Mouse (Mus musculus) adrenal gland, adult 18-20 months (tissue): ENCODE results near the gene Carf. TPM values are rescaled to one million over a fixed set of nuclear protein-coding genes. Genes with fewer than 3 reads are reported as not detected.
"Not testable (repeated sequence)": the region's sequence is repeated elsewhere in the genome, so short reads cannot be mapped to it uniquely, and the experiment has no call there.

Source experiments
- DNase-seq, 2 experiments: peaks; one replicate each; pipeline ENCODE4 v3.0.0; 2021 to 2022; ENCODE audit warnings: low spot score in 2 of 2
- long read RNA-seq, 2 experiments: library from polyadenylated mRNA; stranded (forward); transcript quantifications; one replicate each; pipeline ENCODE4 v2.0.0; 2021
- total RNA-seq, 2 experiments: library from RNA; stranded (reverse); gene quantifications; 1 replicate in 1 of 2; 2 replicates in 1 of 2; pipeline ENCODE4 v1.2.3; 2021

The Carf gene
- total RNA-seq: 1 to 10 TPM; 7.2 to 9.2 TPM
- long read RNA-seq, experiment 1, partial matches to known transcripts: 0 of 1 reads
- long read RNA-seq, experiment 1, other reads (novel, unspliced or antisense): 1 of 1 reads
- long read RNA-seq, experiment 2, partial matches to known transcripts: 0 of 3 reads
- long read RNA-seq, experiment 2, other reads (novel, unspliced or antisense): 3 of 3 reads

DNA sequence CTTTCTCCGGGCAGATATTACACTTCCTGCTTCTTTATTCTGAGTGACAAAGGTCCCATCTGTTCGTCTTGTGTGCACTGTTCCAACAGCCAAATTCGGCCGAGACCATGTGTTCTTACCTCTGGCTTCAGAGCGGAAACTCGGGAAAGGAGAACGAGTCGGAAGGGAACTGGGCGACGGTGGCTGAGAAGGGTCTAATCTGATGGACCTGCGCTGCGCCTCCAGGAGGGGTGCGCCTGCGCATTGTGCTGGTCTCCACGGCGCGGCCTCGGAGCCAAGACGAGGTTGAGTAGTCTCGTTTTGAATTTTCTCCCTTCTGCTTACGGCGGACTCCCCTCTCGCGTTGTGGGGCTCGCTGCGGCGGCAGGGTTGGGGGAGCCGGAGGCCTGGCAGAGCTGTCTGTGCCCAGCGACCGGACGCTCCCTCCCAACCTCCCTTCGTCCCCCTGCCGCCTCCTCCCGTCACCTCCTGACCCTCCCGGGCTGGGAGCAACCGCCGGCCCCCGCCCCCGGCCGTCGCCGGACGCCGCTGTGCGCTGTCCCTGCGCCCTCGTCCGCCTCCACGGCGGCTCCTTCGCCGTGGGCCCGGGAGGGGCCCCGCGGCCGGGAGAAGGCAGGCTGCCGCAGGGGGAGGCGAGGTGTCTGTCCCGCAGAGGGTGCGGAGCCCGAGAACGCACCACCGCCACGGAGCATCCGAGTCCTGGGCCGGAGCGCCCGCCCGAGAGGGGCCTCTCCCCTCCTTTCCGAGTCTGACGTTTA, at the start of gene Carf, which contains the start of gene Wdr12:
Carf (plus strand) TSS at position 224 of the 758 bp plus-strand sequence.
Wdr12 (minus strand) TSS at position 622 of the 758 bp plus-strand sequence.
- DNase-seq: peak; percentile 94 to 97

GRCm38 (mm10) chr1:60054659-60055058, 43.4 kb upstream of the Carf start:
- no peak for DNase-seq

DNA sequence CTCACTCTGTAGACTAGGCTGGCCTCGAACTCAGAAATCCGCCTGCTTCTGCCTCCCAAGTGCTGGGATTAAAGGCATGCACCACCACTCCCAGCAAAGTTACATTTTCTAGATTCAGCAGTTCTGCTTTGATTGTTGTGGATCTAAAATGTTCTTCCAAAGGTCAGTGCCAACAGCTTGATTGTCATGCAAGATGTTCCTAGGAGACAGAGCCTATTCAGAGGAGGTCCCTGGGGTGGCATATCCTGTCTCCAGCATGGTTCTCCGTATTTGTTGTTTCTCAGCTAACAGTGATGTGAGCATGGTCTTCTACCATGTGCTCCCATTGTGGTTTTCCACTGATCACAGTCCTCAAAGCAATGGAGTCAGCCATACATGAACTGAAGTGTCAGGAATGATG, 41.7 kb upstream of the Carf start:
- DNase-seq: no peak

DNA sequence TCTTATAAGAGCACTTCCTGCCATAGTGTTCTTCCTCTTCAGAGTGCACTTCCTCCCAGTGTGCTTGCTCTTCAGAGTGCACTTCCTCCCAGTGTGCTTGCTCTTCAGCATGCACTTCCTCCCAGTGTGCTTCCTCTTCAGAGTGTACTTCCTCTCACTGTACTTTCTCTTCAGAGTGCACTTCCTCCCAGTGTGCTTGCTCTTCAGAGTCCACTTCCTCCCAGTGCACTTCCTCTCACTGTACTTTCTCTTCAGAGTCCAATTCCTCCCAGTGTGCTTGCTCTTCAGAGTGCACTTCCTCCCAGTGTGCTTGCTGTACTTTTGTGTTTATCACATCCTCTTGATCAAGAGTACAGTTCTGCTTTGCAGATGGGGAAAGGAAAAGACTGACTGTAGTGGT, 27.3 kb upstream of the Carf start:
- DNase-seq: not testable (repeated sequence)

GRCm38 (mm10) chr1:60074935-60075334, 23.1 kb upstream of the Carf start:
- no peak for DNase-seq

DNA sequence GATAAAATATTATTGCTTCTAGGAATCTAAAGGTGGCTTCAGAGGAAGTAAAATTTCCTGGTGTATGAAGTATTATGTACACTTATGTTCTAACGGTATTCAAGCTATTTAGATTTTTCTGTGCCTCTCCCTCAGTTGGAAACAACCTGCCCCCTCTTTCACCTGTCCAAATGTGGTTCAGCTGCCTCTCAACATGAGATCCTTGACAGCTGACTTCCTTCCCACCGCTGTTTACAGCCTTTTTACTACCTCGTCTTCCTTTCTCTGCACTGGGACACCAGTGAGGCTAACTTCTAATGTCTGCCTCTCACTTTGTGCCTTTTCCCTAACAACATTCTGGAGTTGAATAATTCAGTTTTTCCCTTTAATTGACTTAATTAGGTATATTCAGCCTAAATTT, 22.5 kb upstream of the Carf start:
- DNase-seq: no peak

GRCm38 (mm10) chr1:60076411-60076810, 21.6 kb upstream of the Carf start:
- no peak for DNase-seq

GRCm38 (mm10) chr1:60096572-60097276, 1.3 kb upstream of the Carf start:
- peak in 1 of 2 experiments; percentile 3 for DNase-seq

DNA sequence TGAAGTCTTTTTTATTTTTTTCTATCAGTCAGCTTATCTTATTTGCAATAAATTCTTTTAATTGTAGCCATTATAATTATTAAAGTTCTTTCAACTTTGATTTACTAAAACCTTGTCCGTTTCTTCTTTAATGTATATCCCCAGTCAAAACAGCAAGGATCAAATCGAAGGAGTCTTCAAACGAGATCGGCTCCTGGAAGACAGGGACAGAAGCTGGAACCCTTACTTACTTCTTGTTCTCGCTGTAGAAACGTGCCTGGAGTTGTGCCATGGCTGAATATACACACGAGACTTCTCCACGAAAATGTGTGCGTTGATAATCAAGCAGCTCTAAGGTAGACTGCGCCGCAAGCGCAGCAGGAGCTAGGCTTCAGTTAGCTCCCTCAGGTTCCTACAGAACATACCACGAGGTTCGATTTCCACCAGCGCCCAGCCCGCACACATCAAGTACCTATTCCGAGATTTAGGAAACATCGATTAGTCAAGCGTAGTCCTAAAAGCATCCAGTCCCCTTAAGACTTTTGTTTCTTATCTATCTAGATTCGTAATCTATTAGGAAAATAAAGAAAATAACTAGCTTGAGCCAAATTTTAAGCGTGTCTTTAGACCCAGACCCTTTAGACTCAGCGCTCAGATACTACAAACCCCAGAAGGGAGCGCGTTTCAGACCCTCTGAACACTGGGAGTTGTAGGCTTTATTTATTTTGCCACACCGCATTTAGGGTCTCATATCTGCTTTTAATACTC, 597 bp upstream of the Carf start:
- DNase-seq: peak; percentile 33 to 44

DNA sequence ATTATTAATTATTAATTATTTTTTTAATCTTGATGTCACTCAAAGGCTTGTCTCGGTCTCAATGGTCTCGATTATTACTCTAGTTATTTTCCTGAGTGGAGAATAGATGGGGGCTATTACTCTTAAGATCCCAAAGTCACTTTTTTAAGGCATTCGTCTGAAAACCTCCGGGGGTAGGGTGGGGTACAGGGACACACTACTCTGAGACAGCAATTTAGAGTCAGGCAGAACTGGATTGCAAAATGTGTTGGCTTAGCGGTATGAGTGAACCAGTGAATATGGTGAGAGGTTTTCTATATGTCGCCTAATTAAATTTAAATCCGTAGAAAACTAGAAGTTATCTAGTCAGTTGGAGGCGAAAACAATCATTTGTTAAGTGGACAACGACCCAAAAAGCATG, 792 bp downstream of the Carf start:
- DNase-seq: no peak

DNA sequence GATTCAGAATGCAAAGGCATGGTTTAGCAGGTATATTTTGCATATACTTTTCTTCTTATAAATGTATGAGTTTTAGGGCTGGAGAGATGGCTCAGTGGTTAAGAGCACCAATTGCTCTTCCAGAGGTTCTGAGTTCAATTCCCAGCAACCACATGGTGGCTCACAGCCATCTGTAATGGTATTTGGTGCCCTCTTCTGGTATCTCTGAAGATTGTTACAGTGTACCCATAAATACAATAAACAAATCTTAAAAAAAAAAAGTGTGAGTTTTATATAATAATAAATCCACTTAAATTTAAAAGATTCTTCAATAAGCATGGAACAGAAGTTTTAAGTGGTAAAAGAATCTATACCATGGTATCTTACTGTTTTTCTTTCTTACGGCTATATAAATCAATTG, 6.5 kb downstream of the Carf start:
- no peak for DNase-seq

- no peak for DNase-seq
These were observed 19.8 kb downstream of the Carf start for GRCm38 (mm10) chr1:60117721-60118455.

DNA sequence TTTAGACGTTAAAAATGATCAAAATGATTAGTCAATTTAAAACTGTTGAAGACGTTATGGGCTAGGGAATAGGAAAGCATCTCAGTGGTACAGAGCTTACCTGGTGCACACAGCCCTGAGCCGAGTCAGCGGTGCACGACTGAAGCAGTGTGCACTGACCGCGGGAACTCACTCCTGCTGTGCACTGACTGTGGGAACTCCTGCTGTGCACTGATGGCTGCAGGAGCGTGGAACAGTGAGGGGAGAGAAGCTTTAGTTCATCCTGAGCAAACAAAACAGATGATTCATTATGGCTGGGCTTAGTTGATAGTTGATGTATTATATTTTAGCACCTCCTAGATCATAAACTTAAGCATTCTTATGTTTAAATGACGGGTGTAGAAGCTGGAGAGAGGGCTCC, 39.3 kb downstream of the Carf start:
- no peak for DNase-seq

DNA sequence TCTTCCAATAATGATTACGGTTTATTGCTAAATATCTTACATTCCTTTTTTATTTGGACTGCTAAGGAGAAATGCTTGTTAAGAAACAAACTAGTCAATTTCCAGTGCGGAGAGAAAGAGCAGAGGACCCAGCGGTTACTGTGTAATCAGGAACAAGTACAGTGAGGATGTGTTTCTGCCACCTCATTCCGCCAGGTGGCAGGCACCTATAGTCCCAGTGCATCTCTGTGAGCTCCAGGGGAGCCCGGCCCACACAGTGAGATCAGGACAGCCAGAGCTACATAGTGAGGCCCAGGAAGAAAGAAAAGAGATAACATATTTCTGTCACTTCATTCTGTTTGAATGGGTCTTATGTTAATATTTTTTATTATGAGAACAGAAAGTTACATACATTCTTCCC, 54.7 kb downstream of the Carf start:
- no peak for DNase-seq

- DNase-seq: no peak
These were observed 58.6 kb downstream of the Carf start for GRCm38 (mm10) chr1:60156651-60157050.

DNA sequence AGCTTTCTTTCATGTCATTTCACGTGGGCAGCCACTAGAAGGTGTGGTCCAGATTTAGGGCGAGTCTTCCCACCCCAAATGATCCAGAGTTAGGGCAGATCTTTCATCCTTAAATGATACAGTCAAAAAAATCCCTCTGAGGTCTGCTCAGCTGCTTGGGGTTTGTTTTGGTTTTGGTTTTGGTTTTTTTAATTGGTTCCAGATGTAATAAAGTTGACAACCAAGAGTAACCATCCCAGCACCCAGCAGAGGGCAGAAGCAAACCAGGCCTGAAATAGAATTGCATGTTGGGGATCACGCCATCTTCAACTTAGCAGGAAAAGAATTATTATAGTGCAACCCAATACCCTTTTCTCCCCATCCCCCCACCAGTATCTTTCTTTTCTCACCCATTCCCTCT, 60.4 kb downstream of the Carf start:
- DNase-seq: peak in 1 of 2 experiments; percentile 58

- no peak for DNase-seq
These were observed 65.6 kb downstream of the Carf start for GRCm38 (mm10) chr1:60163676-60164075.

- DNase-seq: no peak
These were observed 71.6 kb downstream of the Carf start for GRCm38 (mm10) chr1:60169626-60170025.

DNA sequence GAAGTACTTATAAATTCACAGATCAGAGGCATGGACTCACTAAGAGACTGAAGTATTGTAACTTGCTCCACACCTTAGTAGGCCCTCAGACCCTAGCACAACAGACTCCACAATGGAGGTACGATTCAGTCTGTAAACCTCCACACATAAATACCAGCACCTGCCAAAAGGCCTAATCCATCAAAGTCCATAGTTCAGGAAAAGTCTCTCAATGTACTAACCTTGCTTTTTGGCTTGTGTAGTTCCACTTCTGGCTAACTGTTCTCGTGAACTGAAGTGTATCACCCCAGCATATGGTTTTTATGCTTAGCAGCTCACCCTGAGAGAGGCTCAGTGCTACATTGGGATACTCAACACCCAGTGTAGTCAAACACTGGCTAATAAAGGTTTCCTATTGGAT, 72.2 kb downstream of the Carf start:
- no peak for DNase-seq

GRCm38 (mm10) chr1:60173119-60173518, 75.1 kb downstream of the Carf start:
- no peak for DNase-seq

DNA sequence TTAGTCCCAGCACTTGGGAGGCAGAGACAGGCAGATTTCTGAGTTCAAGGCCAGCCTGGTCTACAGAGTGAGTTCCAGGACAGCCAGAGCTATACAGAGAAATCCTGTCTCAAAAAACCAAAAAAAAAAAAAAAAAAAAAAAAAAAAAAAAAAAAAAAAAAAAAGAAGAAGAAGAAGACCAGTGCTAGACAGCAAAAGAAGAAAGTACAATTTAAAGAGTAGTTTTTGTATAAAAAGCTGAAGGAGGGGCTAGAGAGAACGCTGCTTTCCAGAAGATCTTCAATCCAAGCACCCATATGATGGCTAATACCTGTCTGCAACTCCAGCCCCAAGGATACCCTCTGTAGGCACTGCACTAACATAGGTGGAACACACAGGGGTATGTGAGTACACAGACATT, 79.8 kb downstream of the Carf start:
- not testable (repeated sequence) for DNase-seq
